ENCODE assay signal across 8 mouse cellular contexts in genomic region chr5:66745390-66745995, GRCm38 (mm10). TPM values are rescaled to one million over a fixed set of nuclear protein-coding genes. Genes with fewer than 3 reads are reported as not detected.
DNase-seq lines count a peak whose midpoint lies in the region; ATAC-seq and TF ChIP-seq lines count a peak whose summit lies in the region.

Gene Limch1 (plus strand): TSS chr5:66745827.

- H3K9me3 ChIP-seq in hindbrain, embryonic 13.5 days, result no peaks in the 10 kb centered on the region
- H3K9me3 ChIP-seq in lung, postnatal 0 days (ENCODE audit: low read length), result no peaks in the 10 kb centered on the region

- DNase-seq in adrenal gland, adult 8-10 months, result peak; percentile 73
- peak; percentile 74 to 78 for DNase-seq in cerebellum, postnatal 10 days
- DNase-seq in gastrocnemius, adult 2 months, result peak; percentile 96
- DNase-seq in layer of hippocampus, postnatal 36 days, result peak; percentile 64 to 65
- peak; percentile 80 for DNase-seq in lung, postnatal 0 days (ENCODE audit: low spot score)
- DNase-seq in right cerebral cortex, postnatal 4 days, result peak; percentile 72

- no peak for TF ChIP-seq EP300 in lung, postnatal 0 days (IDR thresholded peaks at IDR 0.05)

- no peaks in the 10 kb centered on the region for H3K36me3 ChIP-seq in hindbrain, embryonic 13.5 days
- H3K36me3 ChIP-seq in lung, postnatal 0 days (ENCODE audit: insufficient read depth, low read length), result no peaks in the 10 kb centered on the region

- under 1% methylated on average over 46 of the region's 50 CpGs for WGBS in hindbrain, embryonic 13.5 days
- WGBS in lung, postnatal 0 days, result 3% methylated on average over 34 of the region's 50 CpGs

- peak within 1 kb of the TSS; percentile 76 for H3K4me2 ChIP-seq in hindbrain, embryonic 13.5 days
- peak within 1 kb of the TSS; percentile 92 for H3K4me2 ChIP-seq in lung, postnatal 0 days (replicated peaks; ENCODE audit: low read depth, low read length)

- H3K4me3 ChIP-seq in gastrocnemius, adult 2 months, result peak within 1 kb of the TSS; percentile 95
- H3K4me3 ChIP-seq in hindbrain, embryonic 13.5 days, result peak within 1 kb of the TSS; percentile 64
- peak within 1 kb of the TSS; percentile 72 for H3K4me3 ChIP-seq in lung, postnatal 0 days (ENCODE audit: low read depth, low read length)

- intact Hi-C loops in gastrocnemius, adult 2 months (cut with DNase I), result loop anchor here (5.0 kb wide), 2 partner anchors 97 to 202 kb away; no protein-coding TSS in a partner anchor

- H3K4me1 ChIP-seq in hindbrain, embryonic 13.5 days (replicated peaks), result peaks cover 32% of the 10 kb centered on the region
- H3K4me1 ChIP-seq in lung, postnatal 0 days (ENCODE audit: insufficient read depth, low read depth, low read length), result peaks cover 4% of the 10 kb centered on the region

- H3K27ac ChIP-seq in gastrocnemius, adult 2 months, result peak within 1 kb of the TSS; percentile 95
- H3K27ac ChIP-seq in hindbrain, embryonic 13.5 days, result peak within 1 kb of the TSS; percentile 89
- peak within 1 kb of the TSS; percentile 52 for H3K27ac ChIP-seq in lung, postnatal 0 days (ENCODE audit: low read length)

- peak; percentile 88 for ATAC-seq in hindbrain, embryonic 13.5 days (ENCODE audit: low FRiP score)
- ATAC-seq in lung, postnatal 0 days, result peak; percentile 90
- ATAC-seq in monocyte, adult 5-6 weeks (replicated peaks; ENCODE audit: insufficient number of reproducible peaks, low FRiP score, low TSS enrichment, poor library complexity, severe bottlenecking), result no peak

- no peaks in the 10 kb centered on the region for H3K27me3 ChIP-seq in hindbrain, embryonic 13.5 days
- no peaks in the 10 kb centered on the region for H3K27me3 ChIP-seq in lung, postnatal 0 days (replicated peaks; ENCODE audit: insufficient read depth, low read length)

- H3K9ac ChIP-seq in hindbrain, embryonic 13.5 days, result peak within 1 kb of the TSS; percentile 89
- peak within 1 kb of the TSS; percentile 60 for H3K9ac ChIP-seq in lung, postnatal 0 days (replicated peaks; ENCODE audit: low read depth)

- no peak for TF ChIP-seq CTCF in gastrocnemius, adult 2 months (IDR thresholded peaks at IDR 0.05)
- no peak for TF ChIP-seq CTCF in lung, postnatal 0 days (IDR thresholded peaks at IDR 0.05)

RNA-seq across cellular contexts. Expression of gene Limch1, which starts in this region (rescaled TPM):
- 100 to 1,000 TPM in 1 of 4 experiments, 10 to 100 TPM in 3; 68.6 to 110 (median 87.5) TPM for total RNA-seq in adrenal gland, adult 8-10 months (2022)
- total RNA-seq in gastrocnemius, adult 2 months (2021), result 100 to 1,000 TPM; 106 to 139 TPM
- 49.0 and 52.0 TPM in 2 replicates for polyA plus RNA-seq in hindbrain, embryonic 13.5 days (2015; fragmentation: Nextera tagmentation; extraction: Ambion mirVana)
- total RNA-seq in layer of hippocampus, postnatal 36 days (2021), result 100 to 1,000 TPM; 119 to 142 TPM
- polyA plus RNA-seq in lung, postnatal 0 days (2015; fragmentation: Nextera tagmentation; extraction: Ambion mirVana), result 368 and 398 TPM in 2 replicates
- not detected in 3 replicates for total RNA-seq in monocyte, adult 5-6 weeks (2017)

Comparison
In these comparisons a context has a peak if more than half of its experiments do, and no peak if none do; other contexts are left out.
1. RNA of gene Limch1 (total RNA-seq): 119 to 142 TPM in layer of hippocampus, postnatal 36 days, 106 to 139 TPM in gastrocnemius, adult 2 months and 68.6 to 110 TPM in adrenal gland, adult 8-10 months; not detected in monocyte, adult 5-6 weeks; every median in the first group is over 10 times any median in the second.
2. Peak in every context shown above with its lines, with median percentiles within 50 percentile points of each other: DNase-seq, H3K27ac ChIP-seq and H3K4me3 ChIP-seq.